Mouse (Mus musculus): ENCODE data around the gene Cyp4v3. TPM values are rescaled to one million over a fixed set of nuclear protein-coding genes. Genes with fewer than 3 reads are reported as not detected.

Gene Cyp4v3
- total RNA-seq, 2 experiments from 2014 or later: 1.3 to 2.4 TPM

DNA sequence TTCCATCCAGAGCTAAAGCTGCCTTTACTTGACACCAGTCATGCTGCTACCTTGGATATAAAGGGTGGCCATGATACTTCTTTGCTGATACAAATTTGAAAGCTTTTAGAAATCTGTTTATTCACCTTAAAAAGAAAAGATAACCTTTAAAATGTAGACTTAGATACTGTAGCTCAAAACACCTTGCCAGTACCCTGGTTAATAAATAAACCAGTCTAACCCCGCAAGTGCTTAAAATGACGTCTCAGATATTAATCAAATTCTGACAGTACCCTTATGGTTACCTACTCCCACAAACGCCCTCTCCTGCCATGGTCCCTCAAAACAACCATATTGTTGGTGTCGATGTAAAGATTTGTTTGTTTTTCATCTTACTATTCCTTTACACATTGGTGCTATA is 8.9 kb downstream of the Cyp4v3 start:
- no peak for DNase-seq
- intact Hi-C loops (cut with DNase I): no loop called here

DNA sequence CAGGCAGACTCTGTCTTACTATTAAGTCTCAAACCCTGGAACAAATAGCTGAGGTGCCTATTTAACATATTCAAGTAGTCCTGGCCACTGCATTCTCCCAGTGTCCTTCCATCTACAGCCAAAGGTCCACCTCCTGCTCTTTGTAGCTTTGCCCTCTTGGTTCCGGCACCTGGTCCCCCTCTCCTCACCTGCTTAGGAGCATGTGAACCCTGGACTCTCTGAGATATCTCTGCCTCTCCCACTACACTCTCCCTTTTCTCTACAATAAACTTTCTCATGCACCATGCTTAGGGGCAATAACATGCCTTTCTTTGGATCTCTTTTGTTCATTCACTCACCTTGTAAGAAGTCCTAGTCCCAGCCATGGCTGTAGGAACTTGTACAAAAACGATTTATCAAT is 11.7 kb downstream of the Cyp4v3 start:
- intact Hi-C loops (cut with DNase I): no loop called here
- DNase-seq: no peak

DNA sequence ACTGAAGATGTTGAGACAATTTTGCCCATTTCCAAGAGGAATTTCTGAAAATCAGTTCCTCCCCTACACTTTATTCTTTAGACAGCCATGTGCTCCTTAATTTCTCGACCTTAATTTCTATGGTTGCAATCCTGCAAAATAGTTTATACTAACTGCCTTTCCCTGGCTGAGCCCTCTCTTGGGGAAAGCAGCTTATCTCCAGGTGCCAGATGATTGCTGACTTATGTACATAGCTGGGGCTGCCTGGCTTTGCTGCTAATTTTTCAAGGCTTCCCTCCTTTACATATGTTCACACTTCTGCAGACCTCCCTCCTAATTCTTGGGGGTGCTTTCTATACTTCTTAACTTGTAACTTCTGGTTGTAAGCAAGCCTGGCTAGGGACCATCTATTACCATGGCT is 12.1 kb downstream of the Cyp4v3 start:
- DNase-seq: no peak
- intact Hi-C loops (cut with DNase I): no loop called here

DNA sequence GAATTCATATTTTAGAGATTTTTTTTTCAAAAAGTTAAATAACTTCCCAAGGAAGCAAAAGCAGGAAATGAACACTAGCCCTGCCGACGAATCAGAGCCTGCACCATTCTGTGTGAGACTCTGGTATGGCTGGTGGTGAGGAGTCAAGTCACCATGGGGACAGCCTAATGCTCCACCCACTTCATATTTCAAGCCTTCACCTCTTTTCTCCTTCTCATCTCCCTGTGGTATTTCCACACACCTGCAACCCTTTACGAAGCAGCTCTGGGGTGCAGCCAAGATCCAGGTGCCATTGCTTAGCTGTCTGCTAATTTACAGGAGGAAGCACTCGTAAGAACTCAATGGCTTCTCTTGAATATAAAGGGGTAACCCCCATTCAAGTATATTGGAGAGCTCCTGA is 22.0 kb downstream of the Cyp4v3 start:
- intact Hi-C loops (cut with DNase I): no loop called here

DNA sequence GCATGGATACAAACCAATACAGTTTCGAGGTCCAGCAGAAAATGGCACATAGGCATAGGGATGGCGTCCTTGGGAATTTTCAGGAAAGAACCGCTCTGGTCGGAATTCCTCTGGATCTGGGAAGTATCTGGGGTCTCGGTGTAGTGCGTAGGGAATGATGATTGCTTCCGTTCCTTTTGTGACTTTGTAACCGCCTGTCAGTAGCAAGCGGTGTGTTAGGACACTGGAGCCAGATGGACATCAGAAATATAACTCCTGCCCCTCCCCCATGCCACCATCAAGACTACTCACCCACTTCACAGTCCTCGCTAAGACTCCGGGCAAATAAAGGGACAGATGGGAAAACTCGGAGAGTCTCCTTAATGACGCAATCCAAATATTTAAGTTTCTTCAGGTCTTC is 24.6 kb downstream of the Cyp4v3 start, which contains the start of gene Gm45753:
TSS of gene Gm45753 (minus strand) at position 101 of the 400 bp plus-strand sequence.
- intact Hi-C loops (cut with DNase I): no loop called here
- DNase-seq: no peak

More for the DNA sequence above, 22.0 kb downstream of the Cyp4v3 start:
- no peak for DNase-seq

DNA sequence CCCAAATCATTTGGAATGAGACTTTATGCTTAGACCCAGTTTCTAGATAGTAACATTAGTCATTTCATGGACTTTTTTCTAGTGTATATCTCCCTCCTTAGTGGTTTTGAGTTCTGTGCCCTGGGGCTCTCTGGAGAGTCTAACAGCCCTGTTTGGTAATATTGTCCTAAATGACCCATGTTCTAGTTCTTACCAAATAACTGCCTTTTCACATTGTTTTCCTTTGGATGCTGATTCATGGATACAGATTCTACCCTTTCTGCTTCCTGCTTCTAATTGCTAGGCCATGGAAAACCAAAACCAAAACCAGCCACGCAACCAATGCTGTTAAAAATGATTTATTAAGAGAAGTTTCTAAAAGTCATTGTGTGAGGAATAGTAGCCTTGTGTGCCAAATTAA is 27.5 kb downstream of the Cyp4v3 start:
- intact Hi-C loops (cut with DNase I): no loop called here

DNA sequence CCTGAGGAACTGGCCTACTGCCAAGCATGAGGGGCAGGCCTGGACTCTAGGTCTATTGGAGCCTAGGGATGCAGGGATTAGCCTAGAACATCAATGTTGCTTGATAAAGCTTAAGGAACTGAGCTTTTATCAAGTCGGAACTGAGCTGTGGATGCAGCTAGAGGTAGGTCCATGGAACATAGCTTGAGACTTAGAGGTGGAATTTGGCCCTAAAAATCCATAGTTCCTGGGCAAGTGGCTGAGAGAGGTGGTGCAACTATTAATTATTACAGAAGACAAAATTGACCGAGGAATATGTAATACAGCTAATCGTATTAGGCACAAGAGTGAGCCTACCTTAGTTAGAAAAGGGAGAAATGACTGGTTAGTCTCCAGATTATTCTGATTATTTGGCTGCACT is 28.7 kb downstream of the Cyp4v3 start:
- no peak for DNase-seq
- intact Hi-C loops (cut with DNase I): no loop called here

More for the DNA sequence above, 27.5 kb downstream of the Cyp4v3 start:
- DNase-seq: no peak

DNA sequence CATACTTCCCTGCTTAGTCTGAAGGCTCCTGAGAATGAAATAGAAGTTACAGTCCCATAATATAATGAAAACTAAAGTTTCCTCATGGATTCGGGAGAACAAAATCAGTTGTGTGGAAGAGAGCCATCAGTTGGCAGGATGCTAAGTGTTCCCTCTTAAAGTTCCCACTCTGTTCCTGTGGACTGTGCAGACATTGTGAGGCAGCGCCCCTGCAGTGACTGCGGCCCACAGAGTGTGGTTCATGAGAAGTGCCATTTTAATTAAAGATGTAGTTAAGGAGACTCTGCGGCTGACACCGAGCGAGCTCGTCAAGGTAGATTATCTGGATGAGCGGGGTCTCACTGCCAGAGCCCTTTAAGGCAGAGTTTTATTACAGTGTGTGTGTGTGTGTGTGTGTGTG is 30.6 kb downstream of the Cyp4v3 start:
- intact Hi-C loops (cut with DNase I): no loop called here

DNA sequence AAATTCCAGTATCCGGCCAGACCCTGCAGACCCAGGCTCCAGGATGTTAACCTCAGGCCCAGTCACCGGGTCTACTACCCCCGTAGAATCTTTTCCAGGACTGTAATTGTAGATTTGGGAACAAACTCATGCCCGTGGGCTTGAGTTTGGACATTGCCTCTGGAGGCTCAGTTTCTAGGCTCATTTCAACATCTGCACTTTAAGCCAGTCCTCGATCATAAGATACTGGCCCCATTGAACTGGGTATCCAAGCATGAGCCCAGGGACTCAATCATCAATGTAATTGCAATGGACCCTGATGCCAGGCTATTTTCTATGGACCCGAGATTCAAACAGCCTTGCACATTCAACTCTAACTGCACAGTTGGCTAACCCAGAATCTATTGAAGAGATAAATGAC is 37.7 kb downstream of the Cyp4v3 start:
- intact Hi-C loops (cut with DNase I): no loop called here
- no peak for DNase-seq

More for the DNA sequence above, 30.6 kb downstream of the Cyp4v3 start:
- DNase-seq: no peak

DNA sequence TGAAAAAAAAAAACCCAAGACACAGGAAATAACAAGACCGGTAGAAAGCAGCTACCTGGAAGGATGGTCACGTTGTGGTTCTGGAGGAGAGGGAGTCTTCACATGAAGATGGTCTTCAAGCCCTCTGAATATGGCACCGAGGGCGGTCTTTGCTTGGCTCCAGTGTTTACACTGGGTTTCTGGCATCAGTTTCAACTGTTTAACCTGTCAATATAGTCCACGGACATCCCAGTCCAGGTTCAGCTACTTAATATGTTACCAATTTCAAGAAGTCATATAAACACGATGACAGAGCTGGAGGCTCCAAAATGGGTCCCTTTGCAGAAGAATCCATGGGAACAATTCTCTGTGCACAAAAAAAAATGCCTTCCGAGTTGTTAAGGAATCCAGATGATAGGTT is 38.3 kb downstream of the Cyp4v3 start, which contains the start of gene Klkb1:
TSS of gene Klkb1 (minus strand) at position 173 of the 400 bp plus-strand sequence.
- DNase-seq: no peak

DNA sequence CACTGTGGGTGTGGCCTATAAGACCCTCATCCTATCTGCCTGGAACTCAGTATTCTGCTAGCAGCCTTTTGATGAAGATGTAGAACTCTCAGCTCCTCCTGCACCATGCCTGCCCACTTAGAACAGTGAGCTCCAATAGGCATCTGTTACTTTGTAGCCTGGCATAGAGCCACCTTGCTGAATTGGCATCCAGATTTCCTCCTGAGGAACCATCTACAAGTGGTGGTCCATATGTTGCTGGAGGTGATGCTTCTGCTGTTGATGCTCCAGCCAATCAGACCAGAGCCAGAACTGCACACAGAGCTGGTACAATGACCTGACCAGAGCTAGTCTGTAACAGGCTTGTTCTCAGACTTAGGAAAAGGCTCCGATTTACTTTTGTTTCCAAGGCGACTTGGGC is 41.2 kb downstream of the Cyp4v3 start:
- no peak for DNase-seq
- intact Hi-C loops (cut with DNase I): no loop called here

More for the DNA sequence above, 38.3 kb downstream of the Cyp4v3 start, which contains the start of gene Klkb1:
- intact Hi-C loops (cut with DNase I): no loop called here

DNA sequence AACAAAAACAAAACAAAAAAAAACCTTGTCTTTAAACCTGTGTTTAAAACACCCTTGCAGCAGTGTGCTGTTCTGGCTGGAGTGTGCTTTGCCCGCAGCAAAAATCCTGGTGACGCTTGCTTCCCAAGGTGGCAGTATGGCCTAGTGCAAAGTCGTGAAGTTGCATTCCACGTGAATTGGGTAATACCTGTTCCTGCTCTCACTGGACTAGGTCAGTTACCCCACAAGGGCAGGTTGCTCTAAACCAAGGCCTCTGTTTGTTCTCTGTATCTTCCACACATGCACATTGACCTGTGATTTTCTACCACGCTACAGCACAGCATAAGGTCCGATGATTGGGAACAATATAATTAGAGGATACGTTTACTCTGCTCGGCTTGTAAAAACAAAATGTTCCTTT is 51.4 kb downstream of the Cyp4v3 start:
- intact Hi-C loops (cut with DNase I): no loop called here
- no peak for DNase-seq

DNA sequence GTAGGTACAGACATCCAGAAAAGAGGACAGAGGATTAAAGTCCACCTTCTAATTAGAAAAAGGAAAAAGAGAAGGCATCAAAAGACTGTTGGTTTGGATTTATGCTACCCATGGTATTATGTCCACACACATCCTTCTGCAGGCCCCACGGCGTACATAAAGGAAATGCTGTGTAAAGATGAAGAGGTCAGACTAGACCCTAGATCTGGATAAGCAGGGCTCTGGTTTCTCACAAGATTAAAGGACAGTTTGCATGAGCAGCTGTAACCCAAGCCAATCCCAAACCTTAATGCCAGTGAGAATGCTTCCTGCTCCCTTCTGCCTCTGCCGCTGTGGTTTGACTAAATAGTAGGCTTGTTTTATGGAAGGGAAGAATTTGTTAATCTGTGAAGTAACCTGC is 55.6 kb downstream of the Cyp4v3 start:
- intact Hi-C loops (cut with DNase I): no loop called here

DNA sequence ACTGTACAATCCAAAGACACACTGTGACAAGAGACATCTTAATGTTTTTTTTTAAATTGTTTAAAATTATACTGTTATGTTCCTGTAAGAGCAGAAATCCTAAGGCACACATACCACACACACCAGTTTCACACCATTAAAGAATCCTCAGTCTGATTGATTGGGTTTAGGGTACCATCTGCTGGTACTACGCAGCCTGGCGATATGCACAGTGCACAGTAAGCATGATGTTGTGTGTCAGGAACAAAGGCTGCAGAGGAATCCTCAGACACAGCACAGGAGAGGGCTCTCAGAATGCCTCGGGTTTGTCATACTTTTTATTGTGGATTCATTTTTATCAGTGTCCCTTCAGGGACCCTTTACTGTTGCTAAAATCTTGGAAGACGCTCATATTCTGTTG is 58.7 kb downstream of the Cyp4v3 start:
- intact Hi-C loops (cut with DNase I): no loop called here
- no peak for DNase-seq

More for the DNA sequence above, 55.6 kb downstream of the Cyp4v3 start:
- no peak for DNase-seq

DNA sequence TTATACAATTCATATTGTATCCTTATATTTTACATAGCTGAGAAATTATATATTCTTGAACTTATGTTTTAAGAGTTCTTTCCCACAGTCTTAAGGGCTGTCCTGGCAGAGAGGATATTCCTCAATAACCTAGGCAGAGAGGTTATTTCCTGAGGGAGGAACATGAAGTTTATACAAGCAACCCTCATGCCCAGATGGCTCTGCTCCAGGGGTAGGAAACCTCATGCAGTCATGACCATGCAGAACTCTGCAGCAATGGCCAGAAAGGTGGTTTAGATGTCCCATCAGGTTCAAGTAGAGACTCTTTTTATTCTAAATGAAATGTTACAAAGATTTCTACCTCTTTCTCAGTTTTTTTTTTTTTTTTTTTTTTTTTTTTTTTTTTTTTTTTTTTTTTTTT is 64.0 kb downstream of the Cyp4v3 start:
- no peak for DNase-seq
- intact Hi-C loops (cut with DNase I): no loop called here

DNA sequence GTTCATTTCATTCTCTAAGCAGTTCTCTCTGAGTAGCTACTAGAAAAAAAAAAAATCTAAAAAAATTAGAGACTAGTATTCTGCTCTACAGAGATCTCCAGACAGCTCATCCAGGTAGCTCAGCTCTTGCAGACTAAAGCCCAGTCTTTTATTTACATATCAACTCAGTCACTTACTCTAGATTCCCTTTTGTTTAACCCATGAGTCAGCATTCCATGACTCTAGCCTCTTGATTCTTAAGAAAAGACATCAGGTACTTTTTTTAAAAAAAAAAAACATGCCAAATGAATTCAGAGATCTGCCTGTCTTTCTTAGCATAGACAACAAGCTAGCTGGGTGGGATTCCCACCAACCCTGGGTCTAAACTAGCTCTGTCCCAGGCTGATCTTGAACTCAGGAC is 64.5 kb downstream of the Cyp4v3 start:
- intact Hi-C loops (cut with DNase I): no loop called here
- no peak for DNase-seq

DNA sequence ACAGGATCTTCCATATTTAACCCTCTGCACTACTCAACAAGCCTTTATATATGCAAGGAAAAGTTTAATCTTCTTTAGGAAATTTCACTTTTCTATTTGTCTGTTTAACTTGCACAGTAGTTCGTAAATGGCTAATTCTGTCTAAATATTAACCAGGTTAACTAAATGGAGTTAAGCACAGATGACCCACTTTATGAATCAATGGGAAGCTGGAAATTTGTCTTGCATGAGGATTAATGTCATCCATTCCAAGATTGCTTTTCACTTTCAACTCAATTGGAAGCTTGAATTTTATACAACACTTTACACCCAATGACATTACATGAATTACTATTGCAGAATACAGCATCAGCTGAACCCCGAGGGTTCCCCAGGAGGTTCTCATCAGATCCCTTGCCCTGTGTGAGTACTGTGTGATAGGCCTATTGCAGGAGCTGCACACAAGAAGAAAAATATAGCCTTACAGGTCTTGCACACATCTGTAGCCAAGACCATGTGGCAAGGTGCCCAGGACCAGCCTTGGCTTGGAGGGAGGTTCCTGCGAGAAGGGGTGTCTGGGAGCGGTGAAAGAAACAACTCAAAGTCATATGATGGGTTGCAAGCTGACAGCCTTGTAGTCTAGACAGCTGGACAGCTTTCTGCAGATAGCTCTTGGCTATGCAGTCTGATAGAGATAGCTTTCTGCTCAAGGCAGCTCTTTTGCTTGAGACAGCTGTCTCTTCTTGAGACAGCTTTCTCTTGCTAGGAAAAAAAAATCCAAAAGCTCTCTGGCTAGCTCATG is 65.2 kb downstream of the Cyp4v3 start:
- DNase-seq: peak; percentile 46 to 49
- intact Hi-C loops (cut with DNase I): no loop called here

DNA sequence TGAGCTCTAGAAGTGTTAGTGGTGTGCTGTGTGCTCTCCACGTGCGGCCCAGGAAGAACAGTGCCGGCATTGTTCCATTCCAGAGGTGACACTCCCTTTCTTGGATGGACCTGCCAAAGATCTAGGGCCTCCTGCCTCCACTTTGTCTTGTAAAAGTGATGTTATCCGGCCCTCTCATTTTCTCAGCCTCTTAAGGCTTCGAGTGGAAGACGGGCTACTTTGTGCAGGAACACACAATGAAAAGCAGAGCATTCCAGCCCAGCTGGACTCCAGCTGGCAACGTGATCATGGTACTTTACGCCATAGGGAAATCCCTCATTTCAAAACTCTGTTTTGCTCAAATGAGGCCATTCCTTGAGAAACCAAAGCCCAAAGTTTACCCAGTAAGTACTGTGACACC is 66.0 kb downstream of the Cyp4v3 start:
- peak; percentile 7 to 24 for DNase-seq
- intact Hi-C loops (cut with DNase I): no loop called here

DNA sequence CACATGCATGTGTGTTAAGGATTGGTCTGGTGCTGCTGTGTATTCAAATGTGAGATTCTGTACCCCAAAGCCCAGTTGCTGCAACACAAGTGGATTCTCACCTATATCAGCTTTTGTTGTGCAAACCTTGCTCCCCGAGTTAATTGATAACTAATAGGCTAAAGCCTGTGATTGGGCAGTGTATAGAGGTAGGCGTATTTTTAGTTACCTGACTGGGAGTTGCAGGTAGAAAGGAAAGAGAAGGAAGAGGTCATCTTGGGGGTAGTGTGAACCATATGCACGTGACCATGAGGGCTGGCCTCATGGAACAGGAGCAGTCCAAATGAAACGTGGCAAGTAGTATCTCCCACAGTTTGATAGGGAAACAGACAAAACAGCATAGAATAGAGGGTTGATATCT is 68.1 kb downstream of the Cyp4v3 start:
- DNase-seq: no peak
- intact Hi-C loops (cut with DNase I): no loop called here

DNA sequence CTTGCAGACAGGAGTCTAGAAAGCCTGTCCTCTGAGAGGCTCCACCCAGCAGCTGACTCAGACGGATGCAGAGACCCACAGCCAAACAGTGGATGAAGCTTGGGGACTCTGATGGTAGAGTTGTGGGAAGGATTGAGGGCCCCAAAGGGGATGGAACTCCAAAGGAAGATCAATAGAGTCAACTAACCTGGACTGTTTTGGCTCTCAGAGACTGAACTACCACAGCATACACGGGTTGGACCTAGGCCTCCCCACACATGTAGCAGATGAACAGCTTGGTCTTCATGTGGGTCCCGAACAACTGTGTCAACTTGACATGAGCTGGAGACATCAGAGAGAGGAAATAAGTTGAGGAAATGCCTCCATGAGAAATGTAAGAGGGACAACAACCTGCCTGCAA is 70.2 kb downstream of the Cyp4v3 start:
- DNase-seq: no peak
- intact Hi-C loops (cut with DNase I): no loop called here

DNA sequence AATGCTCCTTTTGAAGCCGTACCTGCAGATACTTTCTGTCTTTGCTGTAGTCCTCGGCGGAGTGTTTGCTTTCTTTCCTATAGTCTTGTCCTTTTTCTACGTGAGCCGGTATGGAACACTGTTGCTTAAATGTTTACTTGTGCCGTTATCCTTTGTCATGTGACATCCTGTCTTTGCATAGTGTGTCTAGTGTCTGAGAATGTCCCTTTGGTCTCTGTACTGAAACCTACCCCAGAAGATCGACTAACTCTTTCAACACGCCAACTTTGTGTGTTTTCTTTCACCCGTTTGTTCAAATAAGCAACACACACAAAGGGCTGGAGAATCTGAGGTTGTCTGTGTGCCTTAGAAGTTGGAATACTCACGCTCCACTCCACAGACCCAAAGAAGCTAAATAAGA is 71.1 kb downstream of the Cyp4v3 start, which contains the start of gene F11:
TSS of gene F11 (minus strand) at position 112 of the 400 bp plus-strand sequence.
- no peak for DNase-seq
- intact Hi-C loops (cut with DNase I): no loop called here

DNA sequence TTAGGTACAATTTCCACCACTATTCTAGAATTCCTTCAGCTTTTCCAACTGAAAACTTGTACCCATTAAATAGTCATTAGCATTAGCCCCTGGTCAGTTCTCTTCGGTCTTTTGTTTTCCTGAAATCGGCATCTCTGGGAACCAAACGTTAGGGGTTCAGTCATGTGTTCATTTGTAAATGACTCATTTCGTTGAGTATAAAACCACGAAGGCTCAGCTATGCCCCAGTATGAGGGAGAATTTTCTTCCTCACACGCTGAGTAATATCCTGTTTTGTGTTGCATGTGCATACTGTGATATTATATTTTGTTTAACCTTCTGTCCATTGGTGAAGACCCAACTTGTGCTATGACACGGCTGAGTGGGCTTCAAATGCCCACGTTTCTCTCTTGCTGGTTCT is 74.6 kb downstream of the Cyp4v3 start:
- intact Hi-C loops (cut with DNase I): no loop called here
- no peak for DNase-seq
